Mouse (Mus musculus) frontal cortex, postnatal 14 days (tissue): ENCODE results near the gene Olfr536.
"Not testable (repeated sequence)": the region's sequence is repeated elsewhere in the genome, so short reads cannot be mapped to it uniquely, and the experiment has no call there.

Source experiments
- DNase-seq, 2 experiments: peaks; one replicate each; pipeline ENCODE4 v3.0.0; 2022; ENCODE audit warnings: low spot score in 2 of 2

The Olfr536 gene

DNA sequence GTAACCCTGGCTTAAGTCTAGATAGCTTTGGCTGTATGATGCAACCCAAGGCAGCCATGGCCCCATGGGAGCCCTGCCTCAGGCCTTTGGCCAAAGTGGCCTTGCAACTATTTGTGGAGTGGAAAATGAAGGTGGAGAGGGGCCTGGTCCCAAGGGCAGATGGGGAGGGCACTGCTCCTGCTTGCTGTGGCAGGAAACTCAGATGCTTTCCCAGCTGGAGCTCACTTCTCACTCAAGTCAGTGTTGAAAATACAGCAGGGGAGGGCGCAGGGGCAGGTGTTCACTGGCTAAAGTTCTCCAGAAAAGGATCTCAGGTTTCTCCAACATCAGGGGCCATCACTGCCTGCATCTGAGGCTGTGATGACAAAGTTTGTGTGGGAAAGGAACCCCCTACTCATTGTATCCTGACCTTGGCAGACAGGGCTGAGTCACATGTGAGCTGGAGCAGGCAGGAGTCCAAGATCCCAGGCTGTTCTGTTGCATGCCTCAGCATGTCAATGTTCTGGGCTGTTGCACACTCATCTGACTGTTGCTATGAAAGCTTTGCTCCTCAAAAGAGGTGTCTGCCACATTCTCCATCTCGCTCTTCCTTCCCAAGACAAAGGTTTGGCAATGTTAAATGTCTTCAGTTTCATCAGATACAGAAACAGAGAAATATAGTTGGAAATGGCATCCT, at the start of gene Olfr536:
Gene Olfr536, minus strand, starts transcription at position 51 of the 676 bp plus-strand sequence.
- peak in 1 of 2 experiments; percentile 3 for DNase-seq

DNA sequence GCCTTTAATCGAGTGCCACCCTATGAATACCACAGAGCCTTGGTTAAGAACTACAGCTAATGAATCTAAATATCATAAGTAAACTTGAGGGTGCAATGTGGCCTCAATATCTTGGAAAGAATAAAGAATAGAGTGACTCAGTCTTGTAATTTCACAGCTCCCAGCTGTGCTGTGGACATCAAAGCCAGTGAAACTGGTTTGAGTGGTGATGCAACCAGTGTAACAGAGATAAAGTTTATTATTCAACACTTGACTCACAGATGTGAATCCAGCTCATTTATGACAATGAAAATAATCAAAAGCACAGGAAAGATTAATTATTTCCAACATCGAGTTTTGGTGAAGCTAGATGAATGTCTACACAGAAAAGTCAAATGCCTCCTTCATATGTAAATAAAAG, 32.5 kb upstream of the Olfr536 start:
- DNase-seq: no peak

DNA sequence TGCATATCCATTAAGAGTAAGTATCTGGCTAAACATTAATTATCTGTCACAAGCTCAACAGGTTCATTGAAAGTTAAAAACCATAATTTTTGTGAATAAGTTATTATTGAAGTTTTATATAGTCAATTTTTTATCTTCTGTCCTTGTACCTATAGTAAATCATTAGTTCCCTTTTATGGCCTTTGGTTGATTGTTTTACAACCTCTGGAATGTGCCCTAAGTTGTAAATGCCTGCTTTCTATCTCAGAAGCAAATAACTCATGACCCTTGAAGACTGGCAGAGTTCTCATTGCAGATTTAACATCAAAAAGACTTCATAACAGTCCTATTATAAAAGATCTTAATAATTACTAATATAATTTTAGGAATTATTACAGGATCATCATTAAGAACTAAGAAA, 12.5 kb downstream of the Olfr536 start:
- DNase-seq: no peak

DNA sequence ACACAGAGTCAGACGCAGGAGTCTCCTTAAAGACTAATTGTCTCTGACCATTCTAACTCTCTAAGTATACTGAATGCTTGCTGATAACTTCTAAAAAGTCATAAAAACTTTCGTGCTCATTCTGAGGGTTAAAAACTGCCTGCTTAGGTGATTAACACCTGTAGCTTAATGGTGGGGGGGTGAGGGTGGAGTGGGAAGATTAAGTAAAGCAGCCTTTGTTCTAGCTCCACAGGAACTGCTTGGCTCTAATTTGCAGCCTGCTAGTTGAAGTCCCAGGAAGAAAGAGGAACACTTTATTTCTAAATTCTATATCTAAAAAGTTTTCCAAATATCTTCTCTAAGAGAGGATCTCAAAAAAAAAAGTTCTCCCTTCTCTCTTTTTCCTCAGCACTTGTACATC, 13.0 kb downstream of the Olfr536 start:
- DNase-seq: no peak

DNA sequence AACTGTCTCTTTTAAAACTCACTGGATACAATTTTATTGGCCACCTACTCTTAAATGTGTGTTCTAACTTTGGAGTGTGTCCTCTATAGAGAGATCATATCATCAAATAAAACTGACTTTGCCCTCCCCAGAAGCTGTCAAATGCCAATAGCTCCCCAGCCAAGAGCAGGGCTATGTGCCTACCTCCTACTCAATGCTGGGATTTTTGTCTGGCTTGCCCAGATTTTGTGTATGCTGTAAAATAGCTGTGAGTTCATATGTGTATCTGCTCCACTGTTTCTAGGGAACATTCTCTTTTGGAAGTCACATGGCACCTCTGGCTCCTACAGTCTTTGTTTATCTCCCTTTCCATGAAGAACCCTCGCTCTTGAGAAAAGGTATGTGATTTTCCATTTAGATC, 18.2 kb downstream of the Olfr536 start:
- DNase-seq: no peak

DNA sequence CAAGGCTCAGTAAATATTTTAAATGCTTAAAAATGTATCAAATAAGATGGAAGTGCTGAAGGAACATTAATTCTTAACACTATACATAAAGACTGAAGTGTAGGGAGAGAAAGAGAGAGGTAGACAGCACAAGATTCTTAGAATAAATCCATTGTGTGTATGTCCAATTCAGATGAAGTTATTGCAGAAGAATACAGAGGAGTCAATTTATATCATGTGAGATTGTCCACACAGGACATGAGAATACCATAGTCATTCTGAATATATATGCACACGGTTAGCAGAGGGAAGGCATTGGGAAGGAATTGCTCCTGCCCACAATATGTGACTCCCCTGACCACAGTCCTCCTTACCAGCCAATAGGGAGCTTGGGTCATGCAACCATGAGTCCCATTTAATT, 23.3 kb downstream of the Olfr536 start, which contains the start of gene Olfr535:
Gene Olfr535, plus strand, starts transcription at position 301 of the 400 bp plus-strand sequence.
- no peak for DNase-seq

DNA sequence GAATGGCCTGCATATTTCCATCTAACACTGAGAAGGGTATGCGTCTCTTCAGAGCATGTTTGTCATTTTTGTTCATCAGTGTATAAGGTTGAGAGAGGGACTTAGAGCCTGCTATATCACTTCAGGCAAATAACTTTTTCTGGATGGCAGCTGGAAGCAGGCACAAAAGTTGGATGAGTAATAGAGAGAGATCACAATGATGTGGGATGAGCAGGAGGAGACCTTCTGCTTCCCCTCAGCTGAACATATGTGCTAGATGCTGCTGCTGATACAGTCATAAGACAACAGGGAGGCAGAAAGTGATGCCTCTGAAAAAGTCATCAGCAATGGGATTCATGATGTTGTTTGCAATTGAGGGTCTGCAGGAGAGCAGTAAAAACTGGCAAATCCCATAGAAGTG, 28.5 kb downstream of the Olfr536 start:
- peak in 1 of 2 experiments; percentile 10 for DNase-seq

DNA sequence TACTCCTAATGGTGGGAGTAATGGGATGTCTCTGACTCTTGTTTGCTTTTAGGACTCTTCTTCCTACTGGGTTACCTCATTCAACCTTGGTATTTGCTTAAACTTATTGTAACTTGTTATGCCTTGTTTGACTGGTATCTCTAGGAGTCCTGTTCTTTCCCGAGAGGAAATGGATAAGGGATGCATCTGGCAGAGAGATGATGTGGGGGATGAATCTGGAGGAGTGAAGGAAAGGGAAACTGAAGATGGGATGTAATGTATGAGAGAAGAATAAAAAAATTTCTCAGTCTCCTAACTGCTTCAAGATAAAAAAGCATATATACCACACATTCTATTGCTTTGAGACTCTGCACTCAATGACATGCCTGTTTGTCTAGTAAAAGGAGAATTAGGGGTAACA, 29.3 kb downstream of the Olfr536 start:
- no peak for DNase-seq

GRCm38 (mm10) chr7:140463070-140463469, 44.1 kb downstream of the Olfr536 start, which contains the start of gene Olfr533:
Gene Olfr533, plus strand, starts transcription at chr7:140463370.
- DNase-seq: not testable (repeated sequence)
